Mouse (Mus musculus) MEL-GATA-1-ER (cell line): ENCODE measurements at regions not wholly inside any gene's neighbourhood (a gene's known extent, or its start where the extent isn't known, plus 50 kb on each side); places are given as distances from the start of the nearest gene placed in this dataset.

Source experiments
- DNase-seq: peaks from one replicate; pipeline ENCODE4 v3.0.0-alpha.2; 2012; ENCODE audit warnings: low read depth; ENCODE audit errors: extremely low read depth

- peak; percentile 39 for DNase-seq
Observed at GRCm38 (mm10) chr10:17200524-17201426, 522.2 kb upstream of the Cited2 start.

- DNase-seq = no peak
Observed at GRCm38 (mm10) chr10:17201427-17201745, 521.6 kb upstream of the Cited2 start.

GRCm38 (mm10) chr10:17202556-17203415 is 520.2 kb upstream of the Cited2 start:
- DNase-seq = no peak

GRCm38 (mm10) chr10:17203416-17204110 is 519.5 kb upstream of the Cited2 start:
- DNase-seq = no peak

GRCm38 (mm10) chr10:17204153-17204552 is 518.9 kb upstream of the Cited2 start:
- DNase-seq = no peak

- no peak for DNase-seq
Observed at GRCm38 (mm10) chr10:17212551-17213309, 510.3 kb upstream of the Cited2 start.

- no peak for DNase-seq
Observed at GRCm38 (mm10) chr10:17213310-17214064, 509.5 kb upstream of the Cited2 start.

- DNase-seq = no peak
Observed at GRCm38 (mm10) chr10:17214065-17214440, 509.0 kb upstream of the Cited2 start.

GRCm38 (mm10) chr10:17215029-17215428 is 508.0 kb upstream of the Cited2 start:
- no peak for DNase-seq

GRCm38 (mm10) chr10:17221495-17221894 is 501.5 kb upstream of the Cited2 start:
- DNase-seq = no peak

- no peak for DNase-seq
Observed at GRCm38 (mm10) chr10:17225727-17226126, 497.3 kb upstream of the Cited2 start.

- DNase-seq = no peak
Observed at GRCm38 (mm10) chr10:17230040-17230818, 492.8 kb upstream of the Cited2 start.

- DNase-seq = no peak
Observed at GRCm38 (mm10) chr10:17235955-17236650, 486.9 kb upstream of the Cited2 start.

GRCm38 (mm10) chr10:17236761-17237160 is 486.3 kb upstream of the Cited2 start:
- DNase-seq = no peak

GRCm38 (mm10) chr10:17237463-17237862 is 485.6 kb upstream of the Cited2 start:
- no peak for DNase-seq

GRCm38 (mm10) chr10:17237918-17238850 is 484.8 kb upstream of the Cited2 start:
- DNase-seq = no peak

GRCm38 (mm10) chr10:17248270-17248669 is 474.7 kb upstream of the Cited2 start:
- no peak for DNase-seq

- no peak for DNase-seq
Observed at GRCm38 (mm10) chr10:17253040-17253439, 470.0 kb upstream of the Cited2 start.
